Mouse (Mus musculus) neural tube, embryonic 11.5 days (tissue): ENCODE measurements at regions not wholly inside any gene's neighbourhood (a gene's known extent, or its start where the extent isn't known, plus 50 kb on each side); places are given as distances from the start of the nearest gene placed in this dataset.

Experiments
- ATAC-seq: fragments of 200-750 bp; cut with Nextera tagmentation; 2 replicates; pipeline ENCODE4 v1.8.0; 2017; ENCODE audit warnings: moderate number of reproducible peaks, mild to moderate bottlenecking, moderate TSS enrichment, moderate library complexity; ENCODE audit not compliant: insufficient read depth, low FRiP score, low TSS enrichment
- DNase-seq: peaks from one replicate; pipeline ENCODE4 v3.0.0-alpha.2; 2015; ENCODE audit warnings: low spot score
- H3K27ac ChIP-seq: fragments of 300-500 bp; sonication (generic); 2 replicates; pipeline ENCODE4 v1.5.1; 2014; ENCODE audit warnings: low read depth, mild to moderate bottlenecking, low read length
- H3K27me3 ChIP-seq: fragments of 300-500 bp; sonication (generic); 2 replicates; pipeline ENCODE4 v1.6.1; 2014; ENCODE audit warnings: mild to moderate bottlenecking, low read length, mixed read lengths; ENCODE audit not compliant: control insufficient read depth, insufficient read depth
- H3K36me3 ChIP-seq: fragments of 300-500 bp; sonication (generic); 2 replicates; pipeline ENCODE4 v1.6.1; 2014; ENCODE audit warnings: mild to moderate bottlenecking, low read length, moderate library complexity, mixed read lengths; ENCODE audit not compliant: control insufficient read depth, insufficient read depth
- H3K4me1 ChIP-seq: fragments of 300-500 bp; sonication (generic); 2 replicates; pipeline ENCODE4 v1.6.1; 2014; ENCODE audit warnings: low read length, mixed read lengths; ENCODE audit not compliant: control insufficient read depth, insufficient read depth
- H3K4me2 ChIP-seq: fragments of 300-500 bp; sonication (generic); 2 replicates; pipeline ENCODE4 v1.6.1; 2014; ENCODE audit warnings: low read depth, mild to moderate bottlenecking, moderate library complexity
- H3K4me3 ChIP-seq: fragments of 300-500 bp; sonication (generic); 2 replicates; pipeline ENCODE4 v1.5.1; 2014; ENCODE audit warnings: low read depth, low read length
- H3K9ac ChIP-seq: fragments of 300-500 bp; sonication (generic); 2 replicates; pipeline ENCODE4 v1.6.1; 2014; ENCODE audit warnings: mild to moderate bottlenecking, low read length
- H3K9me3 ChIP-seq: fragments of 300-500 bp; sonication (generic); 2 replicates; pipeline ENCODE4 v1.6.1; 2016; ENCODE audit warnings: low read length; ENCODE audit not compliant: control insufficient read depth
- WGBS: fragments of 180-500 bp; shearing (Covaris S2); extraction: QIAGEN DNeasy Blood & Tissue Kit; methylation state at CpG from one replicate; pipeline ENCODE4 v1.1.7; 2014; 5-methylcytosine and 5-hydroxymethylcytosine counted together

DNA sequence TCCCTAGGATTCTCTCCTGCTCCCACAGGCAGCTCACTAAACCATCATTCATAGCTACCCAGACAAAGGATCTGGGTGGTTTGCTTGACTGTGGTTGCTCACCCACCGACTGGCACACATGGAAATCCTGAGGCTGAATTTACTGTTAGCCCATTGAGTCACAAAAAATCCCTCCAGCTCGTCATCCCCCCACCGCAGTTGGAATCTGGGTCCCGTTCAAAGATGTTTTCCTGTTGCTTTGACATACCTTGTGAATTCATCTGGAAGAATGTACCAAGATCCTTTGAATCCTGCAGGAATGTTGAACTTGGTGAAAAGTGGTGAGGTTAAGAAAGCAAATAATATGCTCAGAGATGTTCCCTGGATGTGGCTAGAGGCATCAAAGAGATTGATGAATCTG lies 223.7 kb downstream of the Lyplal1 start:
- no peaks in the 10 kb centered on the region for H3K36me3 ChIP-seq
- no peak overlapping the region for H3K4me3 ChIP-seq
- DNase-seq = no peak
- no peaks in the 10 kb centered on the region for H3K4me1 ChIP-seq
- 60% methylated on average over 4 of the region's 4 CpGs for WGBS
- no peaks in the 10 kb centered on the region for H3K27me3 ChIP-seq
- ATAC-seq = no peak
- no peaks in the 10 kb centered on the region for H3K9me3 ChIP-seq
- no peak overlapping the region for H3K27ac ChIP-seq
- H3K4me2 ChIP-seq = no peak overlapping the region
- H3K9ac ChIP-seq = no peak overlapping the region

DNA sequence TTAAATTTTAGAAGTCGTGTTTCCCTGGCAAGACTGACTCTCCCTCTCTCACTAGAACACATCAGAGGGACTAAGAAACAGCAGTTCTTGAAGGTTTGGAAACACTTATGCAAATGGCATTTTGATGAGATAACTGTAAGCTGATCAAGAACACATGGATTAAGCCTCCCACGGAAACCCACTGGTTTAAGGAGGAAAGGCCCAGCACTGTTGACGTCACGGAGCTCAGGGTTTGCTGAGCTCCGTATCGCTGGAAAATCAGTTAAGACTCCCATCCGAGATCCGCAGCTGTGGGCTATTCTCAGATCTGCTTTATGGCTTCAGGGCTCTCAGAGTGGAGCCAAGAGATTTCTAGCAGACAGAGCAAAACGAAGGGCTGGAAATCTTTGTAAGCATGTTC lies 218.6 kb downstream of the Lyplal1 start:
- no peak for ATAC-seq
- no peaks in the 10 kb centered on the region for H3K9me3 ChIP-seq
- no peak overlapping the region for H3K4me2 ChIP-seq
- no peak for DNase-seq
- H3K4me1 ChIP-seq = no peaks in the 10 kb centered on the region
- 68% methylated on average over 9 of the region's 9 CpGs for WGBS
- H3K9ac ChIP-seq = no peak overlapping the region
- no peak overlapping the region for H3K4me3 ChIP-seq
- H3K27me3 ChIP-seq = no peaks in the 10 kb centered on the region
- H3K27ac ChIP-seq = no peak overlapping the region
- no peaks in the 10 kb centered on the region for H3K36me3 ChIP-seq

DNA sequence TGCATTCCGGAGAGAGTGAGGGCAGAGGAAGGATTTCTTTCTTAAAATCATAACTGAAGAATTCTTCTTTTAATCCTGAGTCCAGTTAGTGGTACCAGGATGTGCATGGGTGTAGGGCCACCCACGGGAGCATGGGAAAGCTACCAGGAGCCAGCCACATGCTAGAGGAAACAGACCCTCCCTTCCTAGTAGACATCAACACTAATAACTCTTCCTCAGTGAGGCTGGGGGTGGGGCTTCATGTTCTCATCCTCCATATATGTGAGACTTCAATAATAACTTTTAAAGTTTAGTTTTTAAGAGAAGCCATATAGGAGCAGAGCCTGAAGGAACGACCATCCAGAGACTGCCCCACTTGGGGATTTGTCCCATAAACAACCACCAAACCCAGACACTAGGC lies 216.8 kb downstream of the Lyplal1 start:
- no peaks in the 10 kb centered on the region for H3K9me3 ChIP-seq
- no peak overlapping the region for H3K9ac ChIP-seq
- 92% methylated on average over 3 of the region's 3 CpGs for WGBS
- DNase-seq (no peak), ATAC-seq (no peak)
- H3K27me3 ChIP-seq = no peaks in the 10 kb centered on the region
- H3K4me3 ChIP-seq = no peak overlapping the region
- no peak overlapping the region for H3K4me2 ChIP-seq
- H3K4me1 ChIP-seq = no peaks in the 10 kb centered on the region
- H3K27ac ChIP-seq = no peak overlapping the region
- no peaks in the 10 kb centered on the region for H3K36me3 ChIP-seq

DNA sequence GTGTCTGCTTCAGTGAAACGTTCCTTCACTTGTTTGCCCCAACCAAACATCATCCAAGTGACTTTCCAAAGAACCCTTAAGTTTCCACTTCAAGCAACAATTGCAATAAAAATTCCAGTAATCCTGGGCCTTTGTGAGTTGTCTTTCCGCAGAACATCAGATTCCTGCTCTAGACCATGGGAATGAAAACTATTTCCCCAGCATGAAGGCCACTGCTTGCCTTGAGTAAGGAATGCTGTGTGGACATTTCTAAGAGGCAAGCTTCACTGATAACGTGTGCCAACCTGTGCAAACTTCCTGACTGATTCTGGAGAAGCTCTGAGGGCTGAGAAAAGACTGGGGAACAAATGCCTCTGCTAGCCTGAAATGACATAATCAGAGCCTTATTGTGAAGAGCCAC lies 214.7 kb downstream of the Lyplal1 start:
- Histone ChIP-seq H3K4me2 (no peak overlapping the region), H3K36me3 (no peaks in the 10 kb centered on the region), H3K4me3 (no peak overlapping the region), H3K9ac (no peak overlapping the region), H3K27ac (no peak overlapping the region), H3K4me1 (no peaks in the 10 kb centered on the region), H3K27me3 (no peaks in the 10 kb centered on the region), H3K9me3 (no peaks in the 10 kb centered on the region)
- no peak for ATAC-seq
- no peak for DNase-seq
- 78% methylated on average over 3 of the region's 3 CpGs for WGBS

DNA sequence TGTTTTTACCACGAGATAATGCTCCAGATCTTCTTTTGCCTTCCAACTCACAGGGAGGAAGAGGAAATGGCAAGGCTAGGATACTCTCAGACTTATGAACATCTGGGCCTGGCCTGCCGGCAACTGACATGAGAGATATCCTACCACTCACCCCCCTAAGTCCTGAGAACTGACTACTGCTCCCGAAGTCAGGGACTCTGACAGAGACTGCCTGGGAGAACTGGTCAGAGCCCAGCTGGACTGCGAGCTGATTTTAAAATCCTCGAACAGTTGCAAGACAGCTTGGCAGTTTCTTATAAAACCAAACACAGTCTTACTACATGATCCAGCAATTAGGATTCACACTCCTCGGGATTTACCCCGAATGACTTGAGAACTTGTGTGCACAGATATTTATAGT lies 211.4 kb downstream of the Lyplal1 start:
- no peak overlapping the region for H3K4me3 ChIP-seq
- H3K9me3 ChIP-seq = no peaks in the 10 kb centered on the region
- no peaks in the 10 kb centered on the region for H3K4me1 ChIP-seq
- no peak overlapping the region for H3K27ac ChIP-seq
- H3K9ac ChIP-seq = no peak overlapping the region
- no peaks in the 10 kb centered on the region for H3K27me3 ChIP-seq
- 81% methylated on average over 7 of the region's 7 CpGs for WGBS
- ATAC-seq = no peak
- H3K36me3 ChIP-seq = no peaks in the 10 kb centered on the region
- no peak for DNase-seq
- no peak overlapping the region for H3K4me2 ChIP-seq

DNA sequence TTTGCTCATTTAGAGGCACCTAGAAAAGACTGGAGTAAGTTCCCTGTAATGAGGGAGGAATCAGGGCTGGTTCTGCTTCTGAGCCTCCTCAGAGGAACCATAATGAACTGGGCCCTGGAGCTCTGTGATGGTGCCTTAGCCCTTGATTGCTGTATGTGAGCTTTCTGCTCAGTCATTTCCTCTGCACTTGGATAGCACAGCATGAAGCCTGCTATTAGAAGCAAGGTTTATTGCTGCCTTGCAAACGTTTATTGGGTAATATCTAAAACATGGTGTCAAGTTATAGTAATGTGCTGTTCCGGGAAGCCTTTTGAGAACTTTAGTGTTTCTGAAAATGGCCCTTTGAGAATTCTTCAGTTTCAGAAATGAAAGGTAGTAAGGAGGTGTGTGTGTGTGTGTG lies 201.5 kb downstream of the Lyplal1 start:
- 35% methylated on average over 2 of the region's 2 CpGs for WGBS
- H3K27me3 ChIP-seq = no peaks in the 10 kb centered on the region
- no peak overlapping the region for H3K27ac ChIP-seq
- no peaks in the 10 kb centered on the region for H3K36me3 ChIP-seq
- no peaks in the 10 kb centered on the region for H3K9me3 ChIP-seq
- ATAC-seq (no peak), DNase-seq (no peak)
- no peak overlapping the region for H3K4me3 ChIP-seq
- H3K4me1 ChIP-seq = no peaks in the 10 kb centered on the region
- no peak overlapping the region for H3K4me2 ChIP-seq
- no peak overlapping the region for H3K9ac ChIP-seq

DNA sequence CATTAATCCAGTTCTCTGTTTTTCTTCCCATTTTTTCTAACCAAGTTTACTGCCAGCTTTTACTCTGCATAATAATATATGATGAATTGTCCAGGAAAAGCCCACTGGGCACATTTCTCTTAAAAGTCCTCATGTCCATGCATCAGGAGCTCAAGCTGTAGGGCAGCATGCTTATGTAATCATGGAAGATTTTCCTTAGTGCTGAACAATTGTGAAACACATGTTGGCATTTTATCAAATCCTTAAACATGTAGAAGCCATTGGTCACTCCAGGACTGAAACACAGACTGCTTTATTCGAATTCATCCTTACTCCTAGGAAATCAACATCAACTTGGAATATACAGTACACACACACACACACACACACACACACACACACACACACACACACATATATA lies 198.4 kb downstream of the Lyplal1 start:
- DNase-seq = no peak
- no peak overlapping the region for H3K4me3 ChIP-seq
- no peaks in the 10 kb centered on the region for H3K9me3 ChIP-seq
- H3K9ac ChIP-seq = no peak overlapping the region
- no peak overlapping the region for H3K4me2 ChIP-seq
- no peaks in the 10 kb centered on the region for H3K36me3 ChIP-seq
- WGBS = 73% methylated on average over 1 of the region's 1 CpGs
- H3K4me1 ChIP-seq = no peaks in the 10 kb centered on the region
- H3K27ac ChIP-seq = no peak overlapping the region
- no peaks in the 10 kb centered on the region for H3K27me3 ChIP-seq
- ATAC-seq = no peak

DNA sequence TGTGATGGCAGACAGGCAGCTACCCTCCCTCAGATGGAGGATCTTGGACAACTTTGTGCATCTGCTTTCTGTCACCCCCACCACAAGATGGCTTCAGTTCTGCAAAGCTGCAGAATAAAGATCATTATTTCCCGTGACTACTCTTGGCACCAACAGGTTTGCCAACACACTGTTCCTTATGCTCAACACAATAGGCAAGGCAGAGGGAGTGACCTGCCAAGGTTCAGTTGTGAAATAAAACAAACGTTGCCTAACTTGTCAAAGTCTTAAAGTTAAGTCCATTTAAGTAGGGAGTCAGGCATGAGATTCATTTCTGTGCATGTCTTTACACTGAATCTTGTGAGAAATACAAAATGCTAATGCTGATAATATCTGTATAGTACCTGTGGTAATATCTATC lies 193.4 kb downstream of the Lyplal1 start:
- Histone ChIP-seq H3K36me3 (no peaks in the 10 kb centered on the region), H3K27me3 (no peaks in the 10 kb centered on the region), H3K4me3 (no peak overlapping the region), H3K4me2 (no peak overlapping the region), H3K27ac (no peak overlapping the region), H3K9ac (no peak overlapping the region), H3K4me1 (no peaks in the 10 kb centered on the region), H3K9me3 (0 out of 2 replicates have a peak, but pooled peaks cover 2% of the 10 kb centered on the region)
- WGBS = 80% methylated on average over 2 of the region's 2 CpGs
- DNase-seq = no peak
- ATAC-seq = no peak

DNA sequence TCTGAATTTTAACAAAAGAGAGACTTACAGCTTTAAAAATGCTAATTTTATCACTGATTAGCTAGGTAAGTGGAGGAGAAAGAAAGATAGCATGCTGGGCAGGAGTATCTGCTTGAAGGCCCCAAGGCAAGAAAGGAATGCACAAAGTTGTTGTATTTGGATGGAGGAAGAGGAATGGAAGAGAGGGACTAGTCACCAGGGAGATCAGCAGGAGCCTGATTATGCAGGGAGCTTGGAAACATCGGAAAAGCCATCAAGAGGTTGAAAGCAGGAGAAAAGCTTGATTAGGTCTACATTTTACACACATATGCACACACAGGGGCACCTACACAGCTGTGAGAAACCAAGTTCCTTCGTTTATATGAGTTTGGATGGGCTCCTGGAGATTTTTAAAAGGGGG lies 188.1 kb downstream of the Lyplal1 start:
- Histone ChIP-seq H3K4me2 (no peak overlapping the region), H3K9me3 (0 out of 2 replicates have a peak, but pooled peaks cover 2% of the 10 kb centered on the region), H3K4me1 (no peaks in the 10 kb centered on the region), H3K9ac (no peak overlapping the region), H3K4me3 (no peak overlapping the region), H3K27ac (no peak overlapping the region), H3K36me3 (no peaks in the 10 kb centered on the region), H3K27me3 (no peaks in the 10 kb centered on the region)
- WGBS = 19% methylated on average over 2 of the region's 2 CpGs
- no peak for ATAC-seq
- DNase-seq = no peak
